Mouse (Mus musculus): ENCODE data around the gene Zic4.

Gene Zic4

DNA sequence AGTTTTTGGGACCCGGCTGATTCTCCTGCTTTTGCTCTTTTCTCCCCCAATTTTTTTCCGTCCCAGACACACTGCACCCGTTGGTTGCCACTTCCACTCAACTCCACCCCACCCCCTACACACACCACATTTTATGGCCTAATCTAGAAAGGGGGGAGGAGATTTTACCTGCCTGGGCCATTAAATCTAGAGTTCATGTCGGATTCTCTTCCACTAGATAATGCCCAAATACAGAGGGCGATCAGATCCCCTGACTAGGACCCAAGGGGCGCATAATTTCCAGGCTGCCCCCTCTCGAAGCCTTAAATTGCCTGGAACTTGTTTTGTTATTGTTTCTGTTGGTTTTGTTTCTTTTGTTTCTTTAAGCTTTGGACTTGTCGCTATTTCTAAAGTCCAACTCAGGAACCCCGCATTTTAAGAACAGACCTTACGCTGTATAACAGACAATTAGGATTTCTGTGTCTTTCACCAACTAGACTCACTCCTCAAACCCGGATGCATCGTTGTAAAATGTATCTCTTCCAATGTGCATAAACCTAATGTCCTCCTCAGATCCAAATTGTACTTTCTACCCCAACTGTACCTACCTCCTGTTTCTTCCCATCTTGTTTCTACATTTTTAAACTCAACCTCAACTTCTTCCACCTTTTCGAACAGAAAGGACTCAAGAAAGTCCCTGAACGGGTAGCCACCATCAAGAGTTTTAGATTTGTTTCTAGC is 958 bp downstream of the Zic4 start:
- DNase-seq (ENCODE audit: low read depth in 1 of 2, low spot score in 2 of 2): no peak

- no peak for DNase-seq (ENCODE audit: low read depth in 1 of 2, low spot score in 2 of 2)
Measured at GRCm38 (mm10) chr9:91363814-91364126, 1.6 kb downstream of the Zic4 start.

DNA sequence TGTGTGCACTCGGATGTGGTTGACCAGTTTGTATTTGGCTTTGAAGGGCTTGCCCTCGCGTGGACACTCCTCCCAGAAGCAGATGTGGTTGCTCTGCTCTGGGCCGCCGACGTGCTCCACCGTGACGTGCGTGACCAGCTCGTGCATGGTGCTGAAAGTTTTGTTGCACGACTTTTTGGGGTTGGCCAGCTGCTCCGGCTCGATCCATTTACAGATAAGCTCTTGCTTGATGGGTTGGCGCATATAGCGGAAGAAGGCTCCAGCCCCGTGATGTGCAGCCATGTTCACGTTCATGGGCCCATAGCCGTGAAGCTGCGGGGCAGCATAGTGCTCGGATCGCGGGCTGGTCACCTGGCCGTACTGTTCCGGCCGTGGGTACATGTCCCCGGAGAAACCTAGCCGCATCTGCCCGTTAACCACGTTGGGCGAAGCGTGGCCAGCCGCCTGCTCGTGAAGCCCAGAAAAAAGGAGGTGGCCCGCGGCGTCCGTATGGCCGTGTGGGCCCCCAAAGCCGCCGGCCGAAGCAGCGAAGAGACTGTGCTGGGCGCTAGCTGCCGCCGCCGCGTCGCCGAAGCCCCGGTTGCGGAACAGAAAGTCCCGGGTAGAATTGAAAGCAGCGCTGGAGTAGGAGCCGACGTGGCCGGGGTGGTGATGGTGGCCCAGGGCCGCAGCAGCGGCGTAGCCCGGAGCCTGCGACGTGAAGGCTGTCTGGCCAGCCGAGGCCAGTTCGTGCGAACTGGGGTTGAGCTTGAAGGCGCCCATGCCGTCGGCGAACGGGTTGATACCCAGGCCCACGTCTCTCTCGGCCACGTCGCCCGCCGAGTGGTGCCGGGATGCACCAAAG is 2.1 kb downstream of the Zic4 start:
- DNase-seq (ENCODE audit: low read depth in 1 of 2, low spot score in 2 of 2): no peak

- no peak for DNase-seq (ENCODE audit: low read depth in 1 of 2, low spot score in 2 of 2)
Measured at GRCm38 (mm10) chr9:91364971-91365501, 2.8 kb downstream of the Zic4 start.

- DNase-seq (ENCODE audit: low read depth in 1 of 2, low spot score in 2 of 2): no peak
Measured at GRCm38 (mm10) chr9:91365664-91366063, 3.5 kb downstream of the Zic4 start, which contains the start of gene Zic1. Gene Zic1, minus strand, starts transcription at chr9:91365810.

- DNase-seq (ENCODE audit: low read depth in 1 of 2, low spot score in 2 of 2): no peak
Measured at GRCm38 (mm10) chr9:91366226-91366998, 4.2 kb downstream of the Zic4 start.

- no peak for DNase-seq (ENCODE audit: low read depth in 1 of 2, low spot score in 2 of 2)
Measured at GRCm38 (mm10) chr9:91366999-91367811, 5.0 kb downstream of the Zic4 start.

- DNase-seq (ENCODE audit: low read depth in 1 of 2, low spot score in 2 of 2): no peak
Measured at GRCm38 (mm10) chr9:91368150-91368549, 5.9 kb downstream of the Zic4 start.

DNA sequence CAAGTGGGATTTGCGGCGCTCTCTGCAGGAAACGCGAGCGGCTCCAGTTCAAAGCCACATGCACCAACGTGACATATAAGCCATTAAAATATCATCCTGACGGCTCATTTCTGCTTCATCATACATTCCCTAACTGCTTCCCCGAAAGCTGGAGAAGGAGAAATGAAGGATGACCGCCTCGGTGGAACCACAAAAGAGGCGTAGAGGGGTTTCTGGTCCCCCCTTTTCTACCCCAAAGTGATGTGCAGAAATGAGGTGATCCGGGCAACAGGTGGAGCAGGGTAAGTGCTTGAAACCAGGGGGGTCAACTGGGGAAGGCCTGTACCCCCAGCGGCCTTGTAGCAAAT is 6.7 kb downstream of the Zic4 start:
- no peak for DNase-seq (ENCODE audit: low read depth in 1 of 2, low spot score in 2 of 2)

DNA sequence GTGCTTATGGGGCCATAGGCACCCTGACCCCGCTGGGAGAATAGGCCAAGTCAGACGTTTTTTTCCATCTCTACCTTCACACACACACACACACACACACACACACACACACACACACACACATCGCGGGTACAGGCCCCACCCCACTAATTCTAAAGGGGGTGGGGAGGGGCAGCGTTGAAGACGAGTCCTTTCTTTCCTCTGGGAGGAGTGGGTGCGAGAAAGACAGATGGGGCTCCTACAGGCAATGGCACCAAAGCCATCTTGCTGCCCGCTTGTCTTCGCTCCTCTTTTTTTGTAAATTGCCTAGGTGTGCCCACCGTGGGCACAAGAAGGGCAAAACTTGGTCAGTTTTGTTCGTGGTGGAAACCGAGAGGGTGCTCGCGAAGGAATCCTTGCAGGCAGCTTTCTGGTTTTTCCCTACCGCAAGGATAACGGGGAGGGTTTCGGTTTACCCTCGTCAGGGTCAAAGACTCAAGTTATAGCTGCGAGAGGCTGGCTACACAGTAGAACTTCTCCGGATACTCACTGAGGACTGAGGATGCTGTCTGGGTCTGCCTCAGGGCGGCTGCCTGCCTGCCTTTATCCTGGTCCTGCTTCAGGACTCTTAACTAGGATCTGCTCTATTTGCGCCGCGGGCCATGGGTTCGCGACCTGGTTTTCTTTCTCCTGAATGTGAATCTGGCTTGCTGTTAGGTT is 7.2 kb downstream of the Zic4 start:
- no peak for DNase-seq (ENCODE audit: low read depth in 1 of 2, low spot score in 2 of 2)

DNA sequence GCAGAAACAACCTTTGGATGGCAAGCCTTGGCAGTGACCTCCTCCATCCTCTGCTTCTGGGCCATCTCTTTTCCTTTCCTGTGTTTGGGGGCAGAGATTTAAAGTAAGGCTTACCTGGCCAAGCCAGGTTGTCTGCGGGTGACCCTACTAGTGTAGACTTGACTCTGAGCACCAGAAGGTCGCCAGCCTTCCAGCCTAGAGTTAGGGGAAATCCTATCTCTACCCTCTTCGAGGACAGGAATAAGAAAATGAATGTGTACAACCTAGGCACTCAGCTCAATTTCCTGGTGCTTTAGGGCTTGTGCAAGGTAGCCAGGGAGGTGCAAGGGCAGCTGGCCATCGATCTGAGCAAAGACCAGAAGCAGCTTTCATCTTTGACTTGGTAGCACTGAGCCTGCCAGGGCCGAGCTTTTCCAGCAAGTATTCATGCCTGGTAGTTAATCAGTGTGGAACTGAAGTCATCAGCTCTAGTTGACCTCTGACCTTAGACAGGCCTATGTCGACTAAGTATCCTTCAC is 8.0 kb downstream of the Zic4 start:
- no peak for DNase-seq (ENCODE audit: low read depth in 1 of 2, low spot score in 2 of 2)

DNA sequence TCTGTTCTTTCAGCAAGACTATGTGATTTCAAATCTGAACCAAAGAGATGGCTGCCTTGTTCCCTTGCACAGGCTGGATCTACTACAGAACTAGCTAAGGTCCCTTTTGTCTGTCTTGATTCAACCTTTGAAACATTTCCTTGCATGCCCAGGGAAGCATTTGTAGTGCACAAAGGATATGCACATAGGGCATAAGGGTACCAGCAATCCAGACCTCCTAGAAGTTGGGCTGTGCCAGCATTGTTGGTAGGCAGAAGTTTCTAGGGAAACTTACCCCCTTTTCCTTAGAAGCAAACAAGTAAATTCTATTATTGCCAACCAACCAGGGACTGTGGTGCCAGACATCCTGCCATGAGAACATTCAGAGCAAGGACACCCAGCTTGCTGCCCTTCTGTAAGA is 8.8 kb downstream of the Zic4 start:
- DNase-seq (ENCODE audit: low read depth in 1 of 2, low spot score in 2 of 2): no peak

- DNase-seq (ENCODE audit: low read depth in 1 of 2, low spot score in 2 of 2): no peak
Measured at GRCm38 (mm10) chr9:91371608-91372007, 9.4 kb downstream of the Zic4 start.

DNA sequence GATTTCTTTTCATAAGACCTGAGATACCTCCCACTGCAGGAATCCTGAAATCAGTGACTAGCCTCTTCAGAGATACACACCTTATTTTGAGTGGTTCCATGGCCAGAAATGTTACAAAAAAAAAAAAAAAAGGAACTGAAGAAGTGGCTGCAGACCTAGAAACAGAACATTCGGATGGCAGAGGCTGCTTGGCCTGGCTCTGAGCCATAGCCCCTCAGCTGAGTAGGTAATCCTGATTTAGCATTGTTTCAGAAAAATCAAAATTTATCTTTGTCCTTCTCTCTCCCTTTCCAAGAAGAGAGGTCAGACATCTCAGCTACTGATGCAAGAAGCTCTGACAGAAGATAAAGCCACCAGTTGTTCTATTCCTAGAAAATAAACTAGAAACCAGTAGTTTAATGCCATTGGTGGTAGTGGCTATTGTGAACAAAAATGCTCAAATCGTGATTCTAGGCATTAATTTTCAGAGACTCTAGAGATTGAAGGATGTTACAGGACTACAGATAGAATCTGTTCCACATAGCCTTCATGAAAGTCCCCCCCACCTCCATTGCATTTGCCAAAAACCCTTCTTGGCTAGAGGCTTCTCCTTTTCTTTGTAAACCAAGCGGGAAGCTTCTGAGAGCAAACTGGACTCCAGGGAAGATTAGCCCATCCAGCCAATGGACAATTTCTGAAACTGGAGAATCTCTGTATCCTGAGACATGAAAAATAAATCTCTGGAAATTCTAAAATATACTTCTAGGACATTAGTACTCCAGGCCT is 11.8 kb downstream of the Zic4 start:
- DNase-seq (ENCODE audit: low read depth in 1 of 2, low spot score in 2 of 2): no peak

DNA sequence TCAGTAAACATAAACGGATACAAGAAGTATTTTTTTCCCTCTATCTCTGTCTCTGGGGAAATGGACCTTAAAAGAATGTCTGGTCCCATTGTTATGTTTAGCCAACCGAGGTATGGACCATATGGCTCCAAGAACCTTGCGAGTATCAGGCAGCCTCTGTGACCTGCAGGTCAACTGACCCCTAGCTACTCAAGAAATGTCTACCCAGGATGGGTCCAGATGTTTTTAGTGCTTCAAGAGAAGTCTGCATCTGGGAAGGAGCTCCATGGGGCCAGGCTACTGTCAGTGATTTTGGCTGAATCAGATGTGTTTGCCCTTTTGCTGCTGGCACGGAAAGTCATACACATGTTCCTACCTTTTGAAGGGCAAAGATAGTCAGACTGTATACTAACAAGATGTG is 12.5 kb downstream of the Zic4 start:
- no peak for DNase-seq (ENCODE audit: low read depth in 1 of 2, low spot score in 2 of 2)

DNA sequence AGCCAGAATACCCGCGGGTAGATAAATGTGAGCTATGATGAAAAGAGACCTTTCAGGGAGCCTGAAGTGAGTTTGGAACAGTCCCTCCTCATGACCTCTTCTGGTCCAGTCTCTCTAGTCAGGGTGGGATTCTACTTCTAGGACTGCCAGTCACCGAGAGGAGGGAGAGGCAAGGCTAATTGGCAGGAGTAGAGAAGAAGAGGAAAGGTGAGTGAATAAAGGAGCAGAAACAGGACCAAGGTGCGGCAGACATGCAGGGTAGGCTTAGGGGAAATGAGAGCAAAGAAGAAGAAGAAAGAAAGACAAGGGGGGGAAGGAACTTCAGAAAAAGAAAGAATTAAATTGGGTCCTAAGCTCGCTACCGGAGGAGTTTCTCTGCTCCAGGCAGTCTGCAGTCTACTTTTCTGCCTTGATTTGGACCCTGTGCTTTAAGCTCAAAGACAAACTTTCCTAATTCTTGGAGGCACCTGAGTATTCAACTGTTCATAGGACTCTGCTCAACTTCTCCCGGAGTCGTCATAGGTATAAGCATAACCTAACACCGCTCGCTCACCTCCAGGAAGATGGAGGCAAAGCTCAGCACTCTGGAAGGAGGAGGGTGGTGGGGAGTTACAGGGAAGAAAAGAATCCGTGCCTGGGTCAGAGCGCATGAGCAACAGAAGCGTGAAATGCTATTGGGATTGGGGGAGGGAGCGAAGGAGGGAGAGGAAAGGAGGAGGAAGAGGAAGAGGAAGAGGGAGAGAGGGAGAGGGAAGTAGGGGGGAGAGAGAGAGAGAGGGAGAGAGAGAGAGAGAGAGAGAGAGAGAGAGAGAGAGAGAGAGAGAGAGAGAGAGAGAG is 15.0 kb downstream of the Zic4 start:
- no peak for DNase-seq (ENCODE audit: low read depth in 1 of 2, low spot score in 2 of 2)

- DNase-seq (ENCODE audit: low read depth in 1 of 2, low spot score in 2 of 2): no peak
Measured at GRCm38 (mm10) chr9:91377873-91378150, 15.6 kb downstream of the Zic4 start.

DNA sequence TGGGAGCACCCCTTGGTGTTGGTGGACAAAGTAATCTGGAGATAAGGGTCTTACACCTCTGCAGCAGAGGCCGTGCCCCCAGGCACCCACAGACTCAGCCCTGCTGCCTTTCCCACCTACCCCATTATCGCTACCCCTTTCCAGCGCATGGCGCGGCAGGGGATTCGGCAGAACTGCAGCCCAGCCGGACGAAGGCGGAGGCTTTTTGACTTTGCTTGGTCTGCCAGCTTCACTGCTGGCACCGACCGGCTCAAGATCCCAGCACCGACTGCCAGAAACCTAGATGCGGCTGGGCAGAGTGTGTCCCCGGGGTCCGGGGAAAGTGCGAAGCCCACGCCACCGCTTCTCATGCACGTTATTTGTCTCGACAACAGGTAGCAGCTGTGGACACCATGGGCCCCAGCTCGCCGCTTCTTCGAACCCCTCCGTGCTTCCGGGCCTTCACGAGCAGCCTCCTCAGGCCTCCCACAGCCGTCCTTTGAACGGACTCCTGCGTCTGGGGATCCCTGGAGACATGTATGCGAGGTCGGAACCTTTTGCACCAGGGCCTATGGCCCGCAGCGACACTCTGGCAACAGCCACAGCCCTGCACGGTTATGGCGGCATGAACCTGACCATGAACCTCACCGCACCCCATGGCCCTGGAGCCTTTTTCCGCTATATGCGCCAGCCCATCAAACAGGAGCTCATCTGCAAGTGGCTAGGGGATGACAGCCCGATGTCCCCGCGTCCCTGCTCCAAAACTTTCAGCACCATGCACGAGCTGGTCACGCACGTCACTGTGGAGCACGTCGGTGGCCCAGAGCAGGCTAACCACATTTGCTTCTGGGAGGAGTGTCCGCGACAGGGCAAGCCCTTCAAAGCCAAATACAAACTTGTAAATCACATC is 16.4 kb downstream of the Zic4 start:
- DNase-seq (ENCODE audit: low read depth in 1 of 2, low spot score in 2 of 2): no peak

All from monocyte, adult 2 months (primary cell).